Mouse (Mus musculus): ENCODE results near the gene Fgfr1op2.

The Fgfr1op2 gene

GRCm38 (mm10) chr6:146603651-146604050 lies 26.6 kb downstream of the Fgfr1op2 start:
- DNase-seq: peak in 1 of 2 experiments; percentile 5

- DNase-seq: no peak
Measured at GRCm38 (mm10) chr6:146611385-146611784, 34.4 kb downstream of the Fgfr1op2 start.

GRCm38 (mm10) chr6:146611897-146612296 lies 34.9 kb downstream of the Fgfr1op2 start:
- no peak for DNase-seq

GRCm38 (mm10) chr6:146612736-146613135 lies 35.7 kb downstream of the Fgfr1op2 start:
- DNase-seq: no peak

DNA sequence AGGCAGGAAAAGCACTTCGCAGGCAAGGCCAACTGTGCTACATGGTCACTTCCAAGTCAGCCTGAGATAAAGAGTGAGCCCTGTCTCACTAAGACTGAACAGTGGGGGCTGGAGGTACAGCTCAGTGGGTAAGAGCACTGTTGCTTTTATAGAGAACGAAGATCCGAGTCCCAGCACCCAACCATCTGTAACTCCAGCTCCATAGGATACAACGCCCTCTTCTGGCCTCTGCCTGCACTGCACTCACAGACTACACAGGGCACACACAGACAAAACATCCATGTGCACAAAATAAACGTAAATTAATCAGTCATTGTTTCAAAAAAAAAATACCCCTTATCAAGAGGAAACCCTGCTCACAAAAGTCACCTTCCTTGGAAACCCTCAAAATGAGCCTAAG lies 36.9 kb downstream of the Fgfr1op2 start:
- DNase-seq: no peak

- no peak for DNase-seq
Measured at GRCm38 (mm10) chr6:146614541-146614940, 37.5 kb downstream of the Fgfr1op2 start.

- DNase-seq: no peak
Measured at GRCm38 (mm10) chr6:146615891-146616290, 38.9 kb downstream of the Fgfr1op2 start.

DNA sequence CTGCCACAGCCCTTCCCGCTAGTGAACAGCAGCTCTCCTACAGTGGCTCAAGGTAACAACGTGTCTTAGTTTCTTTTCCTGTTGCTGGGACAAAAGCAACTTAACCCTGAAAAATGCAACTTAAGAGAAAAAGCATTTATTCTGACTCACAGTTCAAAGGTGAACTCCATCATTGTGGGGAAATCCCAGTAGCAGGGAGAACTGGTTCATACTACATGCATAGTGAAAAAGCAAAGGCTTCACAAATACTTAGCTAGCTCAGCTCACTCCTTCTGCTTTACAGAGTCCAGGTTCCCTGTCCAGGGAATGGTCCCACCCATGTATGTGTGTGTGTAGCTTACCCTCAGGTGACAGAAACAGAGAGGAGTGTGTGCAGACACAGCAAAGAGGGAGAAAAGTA lies 39.7 kb downstream of the Fgfr1op2 start:
- no peak for DNase-seq

DNA sequence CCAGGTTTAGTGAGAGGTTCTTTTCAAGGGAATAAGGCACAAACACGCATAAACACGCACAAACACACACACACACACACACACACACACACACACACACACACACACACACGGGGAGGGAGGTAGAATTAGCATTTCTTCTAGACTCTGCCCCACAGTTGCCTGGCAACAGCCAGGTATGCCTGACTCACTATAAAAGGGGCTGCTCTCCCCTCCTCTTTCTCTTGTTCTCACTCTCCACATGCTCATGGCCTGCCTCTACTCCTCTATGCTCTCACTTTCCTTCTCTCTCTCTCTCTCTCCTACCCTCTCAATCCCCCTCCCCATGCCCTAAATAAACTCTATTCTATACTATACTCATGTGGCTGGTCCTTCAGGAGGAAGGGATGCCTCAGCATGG lies 51.1 kb downstream of the Fgfr1op2 start:
- DNase-seq: no peak

DNA sequence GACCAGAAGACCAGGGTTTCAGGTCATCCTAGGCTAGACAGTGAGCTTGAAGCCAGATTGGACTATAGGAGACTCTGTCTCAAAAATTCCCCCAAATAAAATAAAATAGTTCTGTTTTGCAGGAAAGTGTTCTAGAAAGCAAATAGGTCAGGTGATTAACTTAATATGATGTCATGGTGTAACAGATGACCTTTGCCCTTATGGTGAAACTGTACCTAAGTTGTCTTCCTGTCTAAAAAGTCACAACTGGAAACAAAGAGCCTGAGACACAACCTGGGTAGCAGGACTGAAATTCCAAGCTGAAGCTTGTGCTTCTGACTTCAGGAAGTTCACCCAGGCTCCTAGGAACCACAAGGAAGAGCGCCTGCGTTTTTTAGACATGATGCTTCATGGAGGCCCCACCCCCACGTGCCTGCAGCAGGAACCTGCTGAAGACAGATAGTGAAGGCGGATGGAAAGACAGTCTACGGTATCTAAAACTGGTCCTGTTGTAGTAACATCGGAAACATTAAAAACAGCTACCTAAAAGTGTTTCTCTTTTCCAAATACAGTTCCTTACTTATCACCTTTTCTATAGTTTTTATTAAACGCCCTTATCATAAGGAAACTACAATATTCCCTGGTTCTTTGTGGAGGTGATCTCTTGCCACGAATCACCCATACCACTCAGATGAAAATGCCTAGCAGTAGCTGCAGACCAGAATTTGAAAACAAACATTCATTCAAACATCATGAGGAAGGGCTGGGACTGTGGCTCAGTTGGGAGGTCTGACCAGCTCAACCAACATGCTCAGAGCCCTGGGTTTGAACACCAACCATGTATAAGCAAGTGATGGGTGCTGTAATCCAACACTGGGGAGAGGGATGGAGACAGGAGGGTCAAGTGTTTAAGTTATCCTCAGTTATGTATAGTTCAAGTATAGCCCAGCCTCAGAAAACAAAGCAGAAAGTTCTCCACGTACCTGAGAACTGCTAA lies 53.1 kb downstream of the Fgfr1op2 start:
- DNase-seq: no peak

DNA sequence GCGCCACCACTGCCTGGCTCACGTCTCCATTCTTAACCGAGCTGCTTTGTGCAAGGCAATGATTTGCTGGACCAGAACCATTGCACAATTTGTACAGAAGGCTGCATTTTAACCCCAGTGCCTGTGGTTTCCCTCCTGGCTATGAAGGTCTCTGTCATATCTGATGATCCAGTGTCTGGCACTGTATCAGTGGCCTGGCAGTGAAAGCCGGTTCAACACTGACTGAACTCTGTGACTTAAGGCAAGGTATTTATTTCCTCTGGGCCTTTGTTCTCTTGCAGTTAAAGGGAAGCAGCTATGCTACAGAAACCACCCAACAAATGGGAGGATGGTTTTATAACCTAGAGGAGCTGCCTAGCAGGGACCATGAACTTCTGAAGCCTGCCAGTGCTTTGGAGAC lies 54.0 kb downstream of the Fgfr1op2 start:
- peak; percentile 41 to 73 for DNase-seq

DNA sequence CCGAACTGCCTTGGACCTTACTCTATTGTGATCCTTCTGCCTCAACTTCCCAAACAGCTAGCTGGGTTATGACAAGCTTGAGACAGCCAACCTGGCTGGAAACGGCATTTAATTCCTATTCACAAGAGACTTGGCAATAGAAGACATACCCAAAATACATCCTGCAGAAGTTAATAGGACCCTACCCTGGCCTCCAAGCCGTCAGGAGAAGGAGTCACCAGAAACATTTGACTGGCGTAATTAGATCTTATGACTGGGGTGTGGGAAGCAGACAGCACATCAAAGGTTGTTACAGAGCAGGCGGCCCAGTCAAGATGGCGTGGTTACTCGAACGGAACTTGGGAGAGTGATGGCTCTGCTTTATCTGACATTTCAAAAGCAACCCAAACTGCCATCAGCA lies 54.8 kb downstream of the Fgfr1op2 start:
- no peak for DNase-seq

DNA sequence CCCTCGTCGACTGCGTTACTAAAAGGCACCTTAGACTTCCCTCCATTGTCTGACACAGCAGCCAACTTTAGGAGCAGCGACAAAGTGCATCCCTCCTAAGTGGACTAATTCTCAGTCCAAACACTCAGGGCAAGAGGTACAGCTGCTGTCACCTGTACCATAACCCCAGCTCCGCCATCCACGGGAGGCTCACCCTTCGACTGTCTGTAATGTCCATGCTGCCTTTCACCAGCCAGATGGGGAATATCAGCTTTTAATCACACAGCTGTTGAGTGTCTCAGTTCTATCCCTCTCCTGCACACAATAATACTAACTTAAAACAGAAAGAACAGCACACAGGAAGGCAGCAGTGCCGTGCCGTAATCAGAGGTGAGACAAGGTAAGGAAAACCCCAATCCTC lies 55.4 kb downstream of the Fgfr1op2 start:
- no peak for DNase-seq

DNA sequence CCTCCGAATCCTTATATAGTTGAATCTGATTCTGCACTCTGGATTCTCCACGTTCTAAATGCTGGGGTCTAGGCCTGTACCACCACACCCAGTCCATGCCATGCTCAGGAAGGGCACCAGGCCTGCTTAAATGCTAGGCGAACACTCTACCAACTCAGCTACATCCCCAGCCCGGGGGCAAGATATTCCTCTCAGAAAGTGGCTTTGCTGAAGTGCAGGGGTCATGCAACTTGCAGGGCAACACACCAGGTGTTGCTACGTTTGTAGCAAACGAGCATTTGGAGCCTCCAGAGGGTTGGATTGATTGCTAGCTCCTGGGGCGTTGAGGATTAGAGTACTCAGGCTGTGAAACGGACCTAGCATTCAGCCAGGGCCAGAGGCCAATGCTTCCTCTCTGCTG lies 56.1 kb downstream of the Fgfr1op2 start:
- peak in 1 of 2 experiments; percentile 12 for DNase-seq

- peak; percentile 66 to 69 for DNase-seq
Measured at GRCm38 (mm10) chr6:146633629-146634014, 56.6 kb downstream of the Fgfr1op2 start.

- peak; percentile 77 to 94 for DNase-seq
Measured at GRCm38 (mm10) chr6:146634015-146634722, 57.2 kb downstream of the Fgfr1op2 start.

- no peak for DNase-seq
Measured at GRCm38 (mm10) chr6:146634759-146635606, 58.0 kb downstream of the Fgfr1op2 start.

DNA sequence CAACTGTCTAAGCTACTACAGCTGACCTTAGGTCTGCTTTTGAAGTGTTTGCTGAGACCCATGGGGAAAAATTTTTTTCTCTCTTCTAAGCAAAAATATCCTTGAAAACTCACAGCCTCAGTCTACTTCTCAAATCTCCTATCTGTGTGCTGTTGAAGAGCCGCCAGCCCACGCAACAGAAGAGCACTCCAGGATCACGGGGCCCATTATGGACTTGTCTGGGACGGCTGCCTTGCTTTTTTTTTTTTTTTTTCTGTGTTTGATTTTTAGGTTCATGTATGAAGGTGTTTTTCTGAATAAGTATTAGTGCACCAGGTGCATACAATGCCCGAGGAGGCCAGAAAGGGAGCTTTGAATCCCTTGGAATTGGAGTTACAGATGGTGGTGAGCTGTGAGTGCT lies 59.5 kb downstream of the Fgfr1op2 start:
- DNase-seq: no peak

DNA sequence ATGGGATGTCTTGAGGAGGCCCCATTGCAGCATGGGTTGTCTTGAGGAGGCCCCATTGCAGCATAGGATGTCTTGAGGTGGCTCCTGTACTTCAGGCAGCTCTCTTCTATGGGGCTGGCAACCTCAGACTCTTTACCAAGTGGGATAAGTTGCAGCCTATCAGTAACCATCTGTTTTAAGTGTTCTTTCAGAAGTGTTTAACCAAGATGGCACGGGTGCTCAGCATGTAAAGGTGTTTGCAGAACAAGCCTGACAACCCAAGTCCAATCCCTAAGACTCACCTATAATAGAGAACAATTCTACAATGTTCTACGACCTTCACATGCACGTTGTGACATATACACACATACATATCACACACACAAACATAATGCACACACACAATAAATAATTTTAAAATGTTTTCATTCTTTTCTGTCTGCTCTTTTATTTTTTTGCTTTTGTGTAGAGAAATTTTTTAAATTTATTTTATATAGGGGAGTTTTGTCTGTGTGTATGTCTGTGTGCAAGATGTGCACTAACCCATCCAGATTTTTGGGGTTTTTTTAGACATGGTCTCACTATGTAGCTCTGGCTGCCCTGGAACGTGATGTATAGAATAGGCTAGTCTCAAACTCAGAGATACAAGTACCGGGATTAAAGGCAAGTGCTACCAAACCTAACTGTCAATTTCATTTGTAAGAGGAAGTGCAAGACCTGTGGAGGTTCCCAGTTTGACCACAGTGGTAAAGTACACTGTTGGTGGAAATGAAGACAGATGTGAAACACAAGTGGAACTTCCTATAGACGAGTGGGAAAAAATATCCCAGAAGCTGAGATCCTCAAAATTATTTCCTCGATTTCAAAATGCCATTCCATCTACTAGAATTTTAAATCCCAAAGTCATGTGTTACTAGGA lies 63.3 kb downstream of the Fgfr1op2 start:
- DNase-seq: no peak

GRCm38 (mm10) chr6:146640991-146641390 lies 64.0 kb downstream of the Fgfr1op2 start:
- DNase-seq: no peak

DNA sequence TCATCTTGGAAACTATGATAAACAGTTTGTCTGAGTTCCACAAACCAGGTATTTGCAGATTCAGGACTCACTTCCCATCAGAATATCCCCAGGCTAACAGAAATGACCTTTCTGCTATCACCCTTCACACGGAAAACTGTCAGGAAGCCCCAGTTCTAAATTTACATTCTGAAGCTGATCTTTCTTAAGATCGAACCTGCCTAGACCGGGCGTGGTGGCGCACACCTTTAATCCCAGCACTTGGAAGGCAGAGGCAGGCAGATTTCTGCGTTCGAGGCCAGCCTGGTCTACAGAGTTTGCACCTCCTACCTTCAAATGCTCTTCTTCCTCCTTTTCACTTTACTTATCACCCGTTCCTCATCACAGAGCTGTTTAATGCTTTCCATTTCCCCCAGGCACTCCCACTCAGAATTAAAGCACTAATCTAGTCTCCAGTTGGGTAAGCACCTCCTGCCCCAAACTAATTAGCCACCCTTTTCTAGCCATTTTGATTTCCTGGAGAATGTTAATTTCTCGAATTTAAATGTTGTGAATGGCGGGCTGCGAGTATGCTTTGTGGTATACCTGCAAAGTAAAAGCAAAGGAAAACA lies 64.7 kb downstream of the Fgfr1op2 start:
- DNase-seq: no peak

Measured in kidney, postnatal 25 days (tissue).